Mouse (Mus musculus) adrenal gland, postnatal 0 days (tissue): ENCODE measurements around the gene Tsga10ip. TPM values are rescaled to one million over a fixed set of nuclear protein-coding genes. Genes with fewer than 3 reads are reported as not detected.

Experiments used
- polyA plus RNA-seq: library from polyadenylated mRNA; unstranded; fragments of >200 nt; fragmentation: Nextera tagmentation; extraction: Ambion mirVana; gene quantifications from 2 replicates; pipeline ENCODE4 v1.2.1, GENCODE M21; 2015

The Tsga10ip gene
- polyA plus RNA-seq: not detected in 2 replicates

DNA sequence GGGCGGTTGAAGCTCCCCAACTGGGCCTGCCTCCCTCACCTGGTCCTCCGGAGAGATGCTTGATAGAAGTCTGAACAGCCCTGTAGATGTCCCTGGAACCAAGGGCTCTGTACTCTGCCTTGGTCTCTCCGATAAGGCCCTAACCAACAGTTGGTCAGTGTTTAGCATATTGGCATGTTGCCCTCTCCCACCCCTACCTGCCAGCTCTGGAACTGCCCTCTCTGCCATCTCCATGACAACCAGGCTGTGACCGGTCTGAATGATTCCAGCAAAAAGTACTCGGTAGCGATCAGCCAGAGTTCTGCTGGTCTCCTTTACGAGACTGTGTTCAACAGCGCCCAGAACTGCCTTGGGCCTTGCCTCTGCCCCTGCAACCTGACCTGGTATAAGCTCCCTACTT, at the start of gene Tsga10ip:
Gene Tsga10ip, minus strand, starts transcription at position 234 of the 400 bp plus-strand sequence.

DNA sequence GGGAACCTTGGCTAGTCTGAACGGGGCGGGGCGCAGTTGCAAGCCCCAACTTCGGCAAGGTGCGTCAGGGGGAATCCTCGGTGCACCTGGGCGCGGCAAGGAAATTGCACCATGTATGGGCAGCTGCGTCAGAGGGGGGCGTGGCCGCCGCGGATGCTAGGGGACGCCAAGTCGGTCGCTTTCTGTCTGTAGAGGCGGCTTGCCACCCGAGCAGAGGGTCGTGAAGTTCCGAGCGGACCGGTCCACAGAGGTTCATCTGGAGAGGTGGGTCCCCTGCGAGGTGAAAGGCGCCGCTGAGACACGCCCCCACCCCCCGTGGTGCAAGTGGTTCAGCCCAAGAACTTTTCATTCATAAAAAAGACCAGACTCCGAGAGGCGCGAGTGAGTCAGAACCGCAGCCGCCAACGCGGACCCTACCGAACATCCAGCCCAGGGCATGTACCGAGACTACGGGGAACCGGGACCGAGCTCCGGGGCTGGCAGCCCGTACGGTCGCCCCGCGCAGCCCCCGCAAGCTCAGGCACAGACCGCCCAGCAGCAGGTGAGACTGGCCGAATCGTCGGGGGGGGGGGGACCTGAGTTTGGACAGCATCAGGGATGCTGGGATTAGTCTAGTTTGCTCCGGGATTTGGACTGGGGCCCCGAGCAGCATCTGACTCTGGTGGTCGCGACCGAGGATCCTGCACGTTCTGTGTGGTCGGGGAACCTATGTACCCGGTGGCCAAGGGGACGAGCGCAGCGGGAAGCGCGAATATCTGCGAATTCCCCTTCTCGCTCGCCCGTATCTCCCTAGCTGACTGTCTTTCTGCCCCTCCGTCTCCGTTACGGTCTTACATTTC, 45.4 kb upstream of the Tsga10ip start, which contains the start of gene Fosl1:
Gene Fosl1, plus strand, starts transcription at position 33 of the 839 bp plus-strand sequence.

DNA sequence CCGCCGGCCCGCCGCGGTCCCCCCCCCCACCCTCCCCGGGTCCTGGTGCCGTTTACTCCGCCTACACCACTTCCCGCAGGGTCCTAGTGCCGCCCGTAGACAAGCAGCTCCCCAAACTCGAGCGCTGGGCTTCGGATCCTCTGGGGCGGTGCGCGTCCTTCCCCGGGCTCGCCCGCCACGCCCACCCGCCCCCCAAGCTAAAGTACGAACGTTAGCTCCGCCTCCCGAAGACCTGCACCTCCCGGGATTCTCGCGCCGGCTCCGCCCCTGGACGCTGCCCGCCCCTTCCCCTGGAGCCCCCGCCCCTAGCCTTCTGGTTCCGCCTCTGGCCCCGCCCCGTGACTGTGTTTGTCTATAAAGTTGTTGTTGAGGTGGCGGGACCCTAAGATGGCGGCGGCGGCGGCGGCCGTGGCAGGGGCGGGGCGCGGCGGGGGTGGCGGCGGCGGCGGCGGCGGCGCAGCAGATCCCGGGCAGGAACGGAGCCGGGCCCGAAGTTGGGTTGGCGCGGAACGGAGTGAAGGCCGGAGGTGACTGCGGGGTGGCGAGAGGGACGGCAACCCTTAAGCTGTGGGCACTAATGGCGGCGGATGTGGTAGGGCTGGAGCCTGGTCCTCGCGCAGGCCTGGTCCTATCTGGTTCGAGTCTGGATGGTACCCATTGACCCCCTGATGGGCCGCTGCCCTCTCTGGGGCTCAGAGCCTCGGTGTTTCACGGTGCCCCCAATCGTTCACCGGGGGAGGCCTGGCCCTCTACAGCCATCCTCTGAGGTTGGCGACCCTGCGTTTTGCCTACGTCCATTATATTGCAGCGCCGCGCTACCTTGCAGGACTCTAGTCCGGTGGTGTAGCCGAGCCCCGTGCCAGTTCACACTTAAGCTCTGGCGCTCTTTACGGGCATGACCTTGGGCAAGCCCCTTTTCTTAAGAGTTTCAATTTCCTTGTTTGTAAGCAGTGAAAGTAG, 22.7 kb upstream of the Tsga10ip start, which contains the start of the genes Drap1 and AI837181:
Gene Drap1, minus strand, starts transcription at position 198 of the 960 bp plus-strand sequence.
Gene AI837181, plus strand, starts transcription at position 363 of the 960 bp plus-strand sequence.

DNA sequence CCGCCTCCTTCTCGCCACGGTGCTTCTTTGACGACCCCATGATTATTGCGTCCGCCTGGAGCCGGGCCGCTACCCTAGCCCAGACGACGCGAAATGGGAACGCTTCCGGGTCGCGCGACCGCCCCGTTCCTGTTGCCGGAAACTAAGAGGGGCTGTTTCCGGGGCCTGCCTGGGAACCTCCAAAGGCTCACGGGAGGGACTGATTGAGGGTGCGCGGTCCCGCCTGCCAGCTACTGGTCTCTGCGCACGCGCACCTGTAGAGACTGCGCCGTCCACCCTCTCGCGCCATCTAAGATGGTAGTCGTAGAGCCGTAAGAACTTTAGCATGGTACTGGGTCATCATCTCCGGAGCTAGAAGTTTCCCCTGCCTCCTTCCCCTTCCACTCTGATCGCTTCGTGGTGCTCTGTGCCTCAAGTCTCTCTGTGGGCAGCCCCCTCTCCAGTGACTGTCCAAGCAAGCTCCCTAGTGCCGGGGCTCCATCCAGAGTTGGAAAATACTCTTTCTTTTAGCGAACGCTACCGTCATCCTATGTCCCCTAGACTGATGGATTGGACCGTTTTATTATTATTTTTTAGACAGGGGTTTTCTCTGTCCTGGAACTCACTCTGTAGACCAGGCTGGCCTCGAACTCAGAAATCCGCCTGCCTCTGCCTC, 13.6 kb downstream of the Tsga10ip start, which contains the start of gene Sart1:
Gene Sart1, minus strand, starts transcription at position 116 of the 655 bp plus-strand sequence.

DNA sequence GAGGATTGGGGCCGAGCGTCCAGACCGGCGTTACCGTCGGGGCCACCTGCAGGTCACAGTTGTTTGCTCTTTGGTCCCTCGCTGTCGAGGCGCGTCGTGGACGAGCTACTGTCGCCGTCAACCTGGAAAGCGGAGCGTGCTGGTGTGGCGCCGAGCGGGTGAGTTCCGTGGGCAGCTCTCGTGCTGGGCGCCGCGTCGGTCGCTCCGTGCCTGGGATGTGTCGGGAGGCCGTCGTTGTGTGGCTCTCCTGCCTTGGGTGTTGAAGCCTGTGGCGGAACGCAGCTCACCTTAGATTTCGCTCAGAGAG, 35.3 kb downstream of the Tsga10ip start, which contains the start of gene Banf1:
Gene Banf1, minus strand, starts transcription at position 116 of the 307 bp plus-strand sequence.

DNA sequence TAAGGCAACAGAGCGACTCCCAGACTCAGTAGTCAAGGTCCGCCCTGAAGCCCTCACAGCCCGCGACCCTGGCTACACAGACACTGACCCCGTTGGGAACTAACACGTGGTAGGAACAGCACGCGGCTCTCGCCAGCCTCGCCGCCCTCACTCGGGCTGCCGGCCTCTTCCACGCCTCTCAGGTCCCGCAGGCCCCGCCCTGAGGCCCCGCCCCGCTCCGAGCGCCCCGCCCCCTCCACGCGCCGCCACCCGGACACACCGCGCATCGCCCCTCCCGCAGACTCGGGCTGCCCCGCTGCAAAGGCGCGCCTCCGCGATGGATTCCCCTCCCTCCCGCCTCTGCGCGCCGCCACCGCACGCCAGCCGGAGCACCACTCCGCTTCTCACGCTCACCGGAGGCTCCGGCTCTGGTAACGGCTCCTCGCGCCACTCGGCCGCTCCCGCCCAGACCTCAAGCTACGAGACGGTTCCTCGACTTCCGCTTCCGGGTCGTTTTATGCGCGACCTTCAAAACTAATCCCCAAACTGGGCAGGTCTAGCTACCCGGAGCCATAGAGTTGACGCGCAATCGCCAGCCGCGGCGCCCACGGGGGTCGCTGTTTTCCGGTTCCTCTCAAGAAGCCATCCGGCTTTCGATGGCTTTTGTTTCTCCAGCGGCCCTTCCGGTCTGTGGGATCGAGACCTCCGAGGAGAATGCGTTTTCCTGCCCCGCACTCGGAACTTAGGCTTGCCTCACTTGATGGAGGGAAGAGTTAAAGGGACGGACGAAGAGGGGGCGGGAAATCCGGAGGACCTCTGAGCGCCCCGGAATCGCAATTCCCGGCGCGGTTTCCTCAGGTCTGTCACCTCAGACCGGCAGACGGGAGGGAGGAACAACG, 35.9 kb downstream of the Tsga10ip start, which contains the start of gene Eif1ad:
Gene Eif1ad, plus strand, starts transcription at position 567 of the 878 bp plus-strand sequence.

DNA sequence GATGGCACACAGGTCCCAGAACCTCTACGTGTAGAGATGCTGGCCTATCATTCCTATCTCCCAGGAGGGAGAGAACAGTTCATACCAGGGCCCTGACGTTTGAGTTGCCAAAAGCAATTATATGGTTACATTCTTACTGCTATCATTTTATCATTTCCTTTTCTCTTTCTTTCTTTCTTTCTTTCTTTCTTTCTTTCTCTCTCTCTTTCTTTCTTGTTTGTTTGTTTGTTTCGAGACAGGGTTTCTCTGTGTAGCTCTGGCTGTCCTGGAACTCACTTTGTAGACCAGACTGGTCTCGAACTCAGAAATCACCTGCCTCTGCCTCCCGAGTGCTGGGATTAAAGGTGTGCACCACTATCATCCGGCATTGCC, 52.8 kb downstream of the Tsga10ip start, which contains the start of gene Cst6:
Gene Cst6, minus strand, starts transcription at position 73 of the 372 bp plus-strand sequence.

Other genes with a start within 250 kb of the Tsga10ip start
- 13.0 and 16.0 TPM in 2 replicates for gene Pacs1, start 129.4 kb downstream of the Tsga10ip start, polyA plus RNA-seq
- 149 and 197 TPM in 2 replicates for gene Sf3b2, start 107.1 kb downstream of the Tsga10ip start, polyA plus RNA-seq
- gene Gal3st3, start 104.2 kb downstream of the Tsga10ip start, polyA plus RNA-seq: 0.55 and 1.7 TPM in 2 replicates
- not detected in 2 replicates for gene Catsper1, start 66.8 kb downstream of the Tsga10ip start, polyA plus RNA-seq
- 3.2 and 5.0 TPM in 2 replicates for gene Cst6, start 53.0 kb downstream of the Tsga10ip start, polyA plus RNA-seq
- 23.8 and 31.0 TPM in 2 replicates for gene Eif1ad, start 35.8 kb downstream of the Tsga10ip start, polyA plus RNA-seq
- gene Banf1, start 35.4 kb downstream of the Tsga10ip start, polyA plus RNA-seq: 194 and 261 TPM in 2 replicates
- 36.8 and 43.5 TPM in 2 replicates for gene Sart1, start 13.8 kb downstream of the Tsga10ip start, polyA plus RNA-seq
- 284 and 285 TPM in 2 replicates for gene Drap1, start 22.5 kb upstream of the Tsga10ip start, polyA plus RNA-seq
- 42.0 and 47.6 TPM in 2 replicates for gene AI837181, start 22.6 kb upstream of the Tsga10ip start, polyA plus RNA-seq
- gene Fosl1, start 45.0 kb upstream of the Tsga10ip start, polyA plus RNA-seq: not detected in 2 replicates
- 12.7 and 16.2 TPM in 2 replicates for gene Ccdc85b, start 55.4 kb upstream of the Tsga10ip start, polyA plus RNA-seq
- 92.0 and 126 TPM in 2 replicates for gene Fibp, start 58.1 kb upstream of the Tsga10ip start, polyA plus RNA-seq
- 0.36 and 1.1 TPM in 2 replicates for gene Ctsw, start 66.0 kb upstream of the Tsga10ip start, polyA plus RNA-seq
- 77.3 and 88.0 TPM in 2 replicates for gene Efemp2, start 71.4 kb upstream of the Tsga10ip start, polyA plus RNA-seq
- gene Mus81, start 85.9 kb upstream of the Tsga10ip start, polyA plus RNA-seq: 18.1 and 22.0 TPM in 2 replicates
- 1,277 and 1,424 TPM in 2 replicates for gene Cfl1, start 87.9 kb upstream of the Tsga10ip start, polyA plus RNA-seq
- gene 1700020D05Rik, start 101.3 kb upstream of the Tsga10ip start, polyA plus RNA-seq: not detected in 2 replicates
- gene Snx32, start 108.0 kb upstream of the Tsga10ip start, polyA plus RNA-seq: 14.4 and 16.0 TPM in 2 replicates
- gene Ovol1, start 158.1 kb upstream of the Tsga10ip start, polyA plus RNA-seq: 0.36 and 0.41 TPM in 2 replicates
- gene Ap5b1, start 165.5 kb upstream of the Tsga10ip start, polyA plus RNA-seq: 1.0 and 4.3 TPM in 2 replicates
- 189 and 232 TPM in 2 replicates for gene Rnaseh2c, start 199.3 kb upstream of the Tsga10ip start, polyA plus RNA-seq
- gene Kat5, start 207.7 kb upstream of the Tsga10ip start, polyA plus RNA-seq: 42.7 and 55.8 TPM in 2 replicates
- gene Rela, start 235.0 kb upstream of the Tsga10ip start, polyA plus RNA-seq: 32.7 and 55.1 TPM in 2 replicates